9 mouse cellular contexts compared by ENCODE assay signal in the genomic region with DNA sequence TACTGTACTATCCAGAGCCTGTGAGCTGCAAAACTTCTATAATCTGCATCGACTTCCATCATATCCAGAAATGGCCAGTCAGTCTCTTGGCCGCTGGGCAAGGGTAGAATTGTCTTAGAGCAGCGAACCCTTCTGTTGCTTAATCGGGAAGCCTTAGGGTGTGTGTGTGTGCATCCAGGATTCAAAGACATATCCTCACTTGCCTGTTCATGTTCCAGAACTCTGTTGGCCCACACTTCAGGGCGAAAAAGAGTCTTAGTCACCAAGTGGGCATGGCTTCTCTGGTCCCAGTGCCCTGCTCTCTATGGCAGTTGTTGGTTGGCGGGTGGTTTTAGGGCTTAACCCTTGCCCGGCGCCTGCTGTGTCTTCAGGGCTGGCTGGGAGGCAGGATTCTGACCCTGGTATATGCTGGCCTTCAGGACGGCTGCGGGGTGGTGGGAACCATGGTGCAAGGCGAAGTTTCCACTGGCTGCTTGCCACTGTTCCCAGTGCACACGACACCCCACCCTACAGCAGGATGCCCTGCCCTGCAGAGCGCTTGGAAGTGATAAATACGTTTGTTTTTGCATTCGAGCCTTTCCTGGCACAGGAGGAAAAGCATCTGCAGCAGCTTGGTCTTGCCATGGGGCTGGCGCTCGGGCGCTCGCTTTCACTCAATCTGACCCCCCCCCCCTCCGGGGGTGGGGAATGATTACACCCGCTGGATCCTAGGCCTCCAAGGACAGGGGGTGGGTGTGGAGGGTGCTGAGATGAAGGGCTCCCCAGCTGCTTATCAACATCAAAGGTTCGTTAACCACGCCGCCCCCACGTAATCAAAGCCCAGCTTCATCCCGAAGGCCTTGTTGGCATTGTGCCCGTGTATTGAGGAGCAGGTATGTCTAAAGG. TPM values are rescaled to one million over a fixed set of nuclear protein-coding genes. Genes with fewer than 3 reads are reported as not detected.
DNase-seq lines count a peak whose midpoint lies in the region; ATAC-seq and TF ChIP-seq lines count a peak whose summit lies in the region.
"Had no signal": no experiment of that assay in that cellular context is flagged by ENCODE, and none has a peak within 500 bp of the region (broad histone marks: within the 10 kb centered on the region; RNA-seq: fewer than 3 reads in every experiment).

No protein-coding gene starts in this region.

- no peak overlapping the region for H3K4me3 ChIP-seq in left cerebral cortex, adult 2 months
- no peak overlapping the region for H3K4me3 ChIP-seq in embryonic facial prominence, embryonic 13.5 days
- H3K4me3 ChIP-seq in heart, embryonic 11.5 days (ENCODE audit: low read depth, low read length) = no peak overlapping the region
- H3K4me3 ChIP-seq in neural tube, embryonic 14.5 days (ENCODE audit: low read depth, low read length) = no peak overlapping the region

- 58% methylated on average over 27 of the region's 27 CpGs for WGBS in embryonic facial prominence, embryonic 13.5 days
- 35% methylated on average over 27 of the region's 27 CpGs for WGBS in heart, embryonic 11.5 days (ENCODE audit: insufficient replicate concordance)
- WGBS in neural tube, embryonic 14.5 days = 50% methylated on average over 27 of the region's 27 CpGs

- intact Hi-C loops in left cerebral cortex, adult 2 months (cut with DNase I) = no loop called here

- H3K4me1 ChIP-seq in embryonic facial prominence, embryonic 13.5 days = peaks cover 20% of the 10 kb centered on the region
- peaks cover 20% of the 10 kb centered on the region for H3K4me1 ChIP-seq in heart, embryonic 11.5 days (ENCODE audit: control insufficient read depth, insufficient read depth, low read length)
- H3K4me1 ChIP-seq in neural tube, embryonic 14.5 days (ENCODE audit: control insufficient read depth, insufficient read depth, low read length) = peaks cover 6% of the 10 kb centered on the region; the same call in 1 of the 2 replicates

- H3K4me2 ChIP-seq in embryonic facial prominence, embryonic 13.5 days = peak overlapping the region; percentile 24
- peak overlapping the region; percentile 47 for H3K4me2 ChIP-seq in heart, embryonic 11.5 days
- no peak overlapping the region for H3K4me2 ChIP-seq in neural tube, embryonic 14.5 days (ENCODE audit: low read depth, low read length)

- no peak for TF ChIP-seq CTCF in left cerebral cortex, adult 2 months (IDR thresholded peaks at IDR 0.05)

- peak overlapping the region; percentile 19; the same call in 1 of the 2 replicates for H3K27ac ChIP-seq in left cerebral cortex, adult 2 months
- no peak overlapping the region for H3K27ac ChIP-seq in embryonic facial prominence, embryonic 13.5 days
- H3K27ac ChIP-seq in heart, embryonic 11.5 days (ENCODE audit: low read depth, low read length) = peak overlapping the region; percentile 66; the same call in 1 of the 2 replicates
- no peak overlapping the region for H3K27ac ChIP-seq in neural tube, embryonic 14.5 days (ENCODE audit: low read depth, low read length)

- no peaks in the 10 kb centered on the region for H3K9me3 ChIP-seq in embryonic facial prominence, embryonic 13.5 days
- H3K9me3 ChIP-seq in heart, embryonic 11.5 days (replicated peaks; ENCODE audit: control insufficient read depth, low read length) = no peaks in the 10 kb centered on the region
- no peaks in the 10 kb centered on the region for H3K9me3 ChIP-seq in neural tube, embryonic 14.5 days (ENCODE audit: control insufficient read depth, low read length)
- H3K9me3 ChIP-seq: G1E had no signal

- peaks cover 3% of the 10 kb centered on the region; the same call in 1 of the 2 replicates for H3K27me3 ChIP-seq in embryonic facial prominence, embryonic 13.5 days
- H3K27me3 ChIP-seq in heart, embryonic 11.5 days (ENCODE audit: control insufficient read depth, insufficient read depth, low read length) = no peaks in the 10 kb centered on the region
- no peaks in the 10 kb centered on the region for H3K27me3 ChIP-seq in neural tube, embryonic 14.5 days (ENCODE audit: control insufficient read depth, insufficient read depth, low read length)

- no peak overlapping the region for H3K9ac ChIP-seq in embryonic facial prominence, embryonic 13.5 days
- H3K9ac ChIP-seq in heart, embryonic 11.5 days (ENCODE audit: low read depth, low read length) = 0 out of 2 replicates have a peak overlapping the region, but pooled peaks have one; percentile 0
- no peak overlapping the region for H3K9ac ChIP-seq in neural tube, embryonic 14.5 days (replicated peaks; ENCODE audit: low read depth, low read length)

- H3K36me3 ChIP-seq in embryonic facial prominence, embryonic 13.5 days = no peaks in the 10 kb centered on the region
- no peaks in the 10 kb centered on the region for H3K36me3 ChIP-seq in heart, embryonic 11.5 days (ENCODE audit: control insufficient read depth, insufficient read depth, low read length)
- H3K36me3 ChIP-seq in neural tube, embryonic 14.5 days (ENCODE audit: control insufficient read depth, insufficient read depth, low read length) = no peaks in the 10 kb centered on the region
- H3K36me3 ChIP-seq: G1E had no signal

- DNase-seq in left cerebral cortex, adult 2 months (ENCODE audit: extremely low spot score in 1 of 2, low spot score in 2 of 2) = peak in 1 of 2 experiments; percentile 20
- no peak for DNase-seq in left cerebral cortex, adult 9 months (ENCODE audit: low spot score in 2 of 2)
- DNase-seq in kidney, postnatal 10 days = peak; percentile 73
- no peak for DNase-seq in embryo, embryonic 10 days (ENCODE audit: low spot score)

- 0 out of 2 replicates have a peak, but pooled peaks have one; percentile 43 for ATAC-seq in embryonic facial prominence, embryonic 13.5 days (ENCODE audit: insufficient number of reproducible peaks, insufficient read depth, low FRiP score, low TSS enrichment, low read depth)
- ATAC-seq in heart, embryonic 11.5 days (replicated peaks; ENCODE audit: insufficient number of reproducible peaks, low FRiP score, low TSS enrichment) = peak; percentile 62
- 0 out of 2 replicates have a peak, but pooled peaks have one; percentile 41 for ATAC-seq in neural tube, embryonic 14.5 days (ENCODE audit: low read depth)
- no peak for ATAC-seq in megakaryocyte, adult 5-6 weeks (ENCODE audit: poor library complexity, severe bottlenecking)

RNA-seq across cellular contexts. Expression of a gene that starts 54.9 kb away (rescaled TPM):
- total RNA-seq in left cerebral cortex, adult 2 months (2021) = 10 to 100 TPM; 26.1 to 27.6 TPM
- polyA plus RNA-seq in embryonic facial prominence, embryonic 13.5 days (2015; fragmentation: Nextera tagmentation; extraction: Ambion mirVana) = 37.7 and 42.4 TPM in 2 replicates
- polyA plus RNA-seq in heart, embryonic 11.5 days (2014; fragmentation: Nextera tagmentation; extraction: Ambion mirVana) = 128 and 152 TPM in 2 replicates
- polyA plus RNA-seq in neural tube, embryonic 14.5 days (2014; fragmentation: Nextera tagmentation; extraction: Ambion mirVana) = 21.5 and 36.9 TPM in 2 replicates
- 16.0 and 17.4 TPM in 2 replicates for total RNA-seq in megakaryocyte, adult 5-6 weeks (2015)
- total RNA-seq in megakaryocyte, adult 5-6 weeks (2017) = 15.3 and 16.5 TPM in 2 replicates

Comparison
In these comparisons a context has a peak if more than half of its experiments do, and no peak if none do; other contexts are left out.
1. H3K27ac ChIP-seq: peak in left cerebral cortex, adult 2 months (single experiment) and heart, embryonic 11.5 days (single experiment); none in embryonic facial prominence, embryonic 13.5 days (single experiment) and neural tube, embryonic 14.5 days (single experiment).